Mouse (Mus musculus) frontal cortex, postnatal 36 days (tissue): ENCODE data around the gene Gm765.

Experiments
- DNase-seq, 2 experiments: peaks; one replicate each; pipeline ENCODE4 v3.0.0; 2022; ENCODE audit warnings: low spot score in 2 of 2

Gene Gm765

DNA sequence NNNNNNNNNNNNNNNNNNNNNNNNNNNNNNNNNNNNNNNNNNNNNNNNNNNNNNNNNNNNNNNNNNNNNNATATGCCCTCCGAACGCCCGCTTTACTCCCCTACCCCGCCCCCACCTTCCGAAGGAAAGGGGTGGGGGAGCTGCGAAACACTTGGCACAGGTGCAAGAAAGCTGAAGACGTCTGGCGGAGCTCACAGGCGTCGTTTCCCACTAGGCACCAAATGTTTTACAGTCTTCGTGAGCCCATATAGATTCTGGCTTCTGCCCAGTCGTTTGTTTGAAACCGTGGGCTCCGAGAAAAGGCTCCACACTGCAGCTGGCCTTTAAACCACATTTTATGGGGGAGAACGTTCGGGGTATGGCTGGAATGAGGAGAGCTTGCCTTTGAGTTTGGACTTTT, 120.6 kb downstream of the Gm765 start:
- DNase-seq: peak; percentile 26 to 49

GRCm38 (mm10) chr6:98212225-98212624, 130.3 kb downstream of the Gm765 start:
- no peak for DNase-seq

- no peak for DNase-seq
Measured at GRCm38 (mm10) chr6:98210237-98210636, 132.3 kb downstream of the Gm765 start.

DNA sequence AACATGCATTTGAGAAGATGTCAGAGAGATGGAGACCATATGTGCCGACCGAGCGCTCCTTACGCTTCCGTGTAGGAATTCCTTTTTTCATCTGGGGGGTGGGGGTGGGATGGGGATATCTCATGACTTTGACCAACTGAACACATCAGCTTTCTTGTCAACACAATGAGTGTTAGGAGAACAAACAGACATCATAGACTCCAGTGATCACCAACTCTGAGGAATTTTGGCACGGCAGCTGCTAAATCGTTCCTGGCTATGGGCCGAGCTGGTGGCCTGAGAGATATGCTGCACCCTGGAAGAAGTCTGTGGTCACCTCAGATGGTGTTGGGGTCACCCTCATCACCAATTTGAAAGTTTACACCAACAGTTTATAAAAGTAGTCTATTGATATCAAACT, 134.5 kb downstream of the Gm765 start:
- DNase-seq: no peak

GRCm38 (mm10) chr6:98198706-98199105, 143.8 kb downstream of the Gm765 start:
- no peak for DNase-seq

DNA sequence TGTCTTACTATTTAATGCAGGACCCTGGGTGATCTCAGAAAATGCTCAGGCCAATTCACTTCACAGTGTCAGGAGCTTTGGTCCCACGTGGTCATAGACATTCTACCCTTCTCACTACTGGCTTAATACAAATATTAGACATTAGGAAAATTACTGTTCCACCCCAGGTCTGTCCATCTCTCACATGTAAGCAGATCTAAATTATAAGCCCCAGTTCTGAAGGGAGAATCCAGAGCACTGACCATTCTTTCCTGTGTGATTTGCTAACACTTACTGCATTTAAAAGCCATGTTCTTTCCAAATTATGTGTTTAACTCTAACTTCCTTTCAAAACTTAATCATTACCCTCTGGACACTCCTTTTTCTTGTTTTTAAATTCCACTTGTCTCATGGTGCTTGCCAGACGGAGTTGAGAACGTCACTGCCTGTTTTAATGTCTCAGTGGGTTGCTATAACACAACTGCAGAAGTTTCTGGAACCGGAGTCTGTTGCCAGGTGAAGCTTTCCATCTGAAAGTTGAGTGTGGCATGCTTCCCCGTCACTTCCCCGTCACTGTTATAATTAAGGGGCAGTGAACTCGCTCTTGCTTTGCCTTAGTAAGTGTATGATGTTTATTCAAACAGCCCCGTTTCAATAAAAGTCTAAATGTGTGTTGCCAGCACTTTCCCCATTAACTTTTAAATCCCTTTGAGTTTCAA, 151.7 kb downstream of the Gm765 start:
- no peak for DNase-seq
